Mouse (Mus musculus): ENCODE data around the gene Kcna7. TPM values are rescaled to one million over a fixed set of nuclear protein-coding genes. Genes with fewer than 3 reads are reported as not detected.
"Not testable (repeated sequence)": the region's sequence is repeated elsewhere in the genome, so short reads cannot be mapped to it uniquely, and the experiment has no call there.

The Kcna7 gene
- total RNA-seq, 2 experiments from 2014 or later, result not detected

GRCm38 (mm10) chr7:45376057-45376456 lies 29.4 kb upstream of the Kcna7 start:
- ATAC-seq (replicated peaks; ENCODE audit: low FRiP score, low TSS enrichment, poor library complexity, severe bottlenecking), result no peak

GRCm38 (mm10) chr7:45386077-45386476 lies 19.4 kb upstream of the Kcna7 start:
- ATAC-seq (replicated peaks; ENCODE audit: low FRiP score, low TSS enrichment, poor library complexity, severe bottlenecking), result no peak

GRCm38 (mm10) chr7:45395129-45395541 lies 10.3 kb upstream of the Kcna7 start:
- ATAC-seq (replicated peaks; ENCODE audit: low FRiP score, low TSS enrichment, poor library complexity, severe bottlenecking), result peak; percentile 71

- ATAC-seq (replicated peaks; ENCODE audit: low FRiP score, low TSS enrichment, poor library complexity, severe bottlenecking), result peak; percentile 95
These were observed 9.7 kb upstream of the Kcna7 start, which contains the start of gene Snrnp70 for GRCm38 (mm10) chr7:45395578-45396336. Gene Snrnp70 (minus strand): TSS chr7:45395742.

- ATAC-seq (replicated peaks; ENCODE audit: low FRiP score, low TSS enrichment, poor library complexity, severe bottlenecking), result not testable (repeated sequence)
These were observed 9.1 kb upstream of the Kcna7 start for GRCm38 (mm10) chr7:45396337-45396775.

- no peak for ATAC-seq (replicated peaks; ENCODE audit: low FRiP score, low TSS enrichment, poor library complexity, severe bottlenecking)
These were observed 8.7 kb upstream of the Kcna7 start for GRCm38 (mm10) chr7:45396787-45397186.

GRCm38 (mm10) chr7:45401521-45402085 lies 3.9 kb upstream of the Kcna7 start:
- no peak for ATAC-seq (replicated peaks; ENCODE audit: low FRiP score, low TSS enrichment, poor library complexity, severe bottlenecking)

GRCm38 (mm10) chr7:45403532-45404261 lies 1.8 kb upstream of the Kcna7 start:
- ATAC-seq (replicated peaks; ENCODE audit: low FRiP score, low TSS enrichment, poor library complexity, severe bottlenecking), result peak; percentile 53; the same call in 1 of the 2 replicates

GRCm38 (mm10) chr7:45406157-45407156 lies 1.0 kb downstream of the Kcna7 start:
- ATAC-seq (replicated peaks; ENCODE audit: low FRiP score, low TSS enrichment, poor library complexity, severe bottlenecking), result no peak

- ATAC-seq (replicated peaks; ENCODE audit: low FRiP score, low TSS enrichment, poor library complexity, severe bottlenecking), result no peak
These were observed 2.4 kb downstream of the Kcna7 start for GRCm38 (mm10) chr7:45407836-45408235.

GRCm38 (mm10) chr7:45408351-45408750 lies 2.9 kb downstream of the Kcna7 start:
- ATAC-seq (replicated peaks; ENCODE audit: low FRiP score, low TSS enrichment, poor library complexity, severe bottlenecking), result no peak

GRCm38 (mm10) chr7:45408949-45409348 lies 3.5 kb downstream of the Kcna7 start:
- ATAC-seq (replicated peaks; ENCODE audit: low FRiP score, low TSS enrichment, poor library complexity, severe bottlenecking), result no peak

- ATAC-seq (replicated peaks; ENCODE audit: low FRiP score, low TSS enrichment, poor library complexity, severe bottlenecking), result no peak
These were observed 4.2 kb downstream of the Kcna7 start for GRCm38 (mm10) chr7:45409497-45410163.

GRCm38 (mm10) chr7:45412421-45412820 lies 7.0 kb downstream of the Kcna7 start:
- ATAC-seq (replicated peaks; ENCODE audit: low FRiP score, low TSS enrichment, poor library complexity, severe bottlenecking), result no peak

GRCm38 (mm10) chr7:45413113-45413863 lies 7.8 kb downstream of the Kcna7 start, which contains the start of gene Ntf5:
Gene Ntf5 (plus strand): TSS chr7:45413695.
- ATAC-seq (replicated peaks; ENCODE audit: low FRiP score, low TSS enrichment, poor library complexity, severe bottlenecking), result no peak

- peak; percentile 23; the same call in 1 of the 2 replicates for ATAC-seq (replicated peaks; ENCODE audit: low FRiP score, low TSS enrichment, poor library complexity, severe bottlenecking)
These were observed 8.6 kb downstream of the Kcna7 start for GRCm38 (mm10) chr7:45413864-45414739.

GRCm38 (mm10) chr7:45414740-45415224 lies 9.3 kb downstream of the Kcna7 start:
- ATAC-seq (replicated peaks; ENCODE audit: low FRiP score, low TSS enrichment, poor library complexity, severe bottlenecking), result no peak
